Mouse (Mus musculus): ENCODE measurements at regions not wholly inside any gene's neighbourhood (a gene's known extent, or its start where the extent isn't known, plus 50 kb on each side); places are given as distances from the start of the nearest gene placed in this dataset.

- TF ChIP-seq POLR2A (IDR thresholded peaks at IDR 0.05; ENCODE audit: extremely low read depth, insufficient read depth, low read length) (no peak), CTCF (IDR thresholded peaks at IDR 0.05; ENCODE audit: extremely low read depth, insufficient read depth, low read length) (no peak)
These were observed 237.9 kb upstream of the A1bg start for GRCm38 (mm10) chr15:61160666-61161065.
